Comparison of ENCODE assay signal across 28 mouse cellular contexts in genomic region chr1:45679964-45680709, GRCm38 (mm10).
A peak's percentile ranks its signal among the peaks of the same experiment; 100 is the strongest.
DNase-seq lines count a peak whose midpoint lies in the region; ATAC-seq and TF ChIP-seq lines count a peak whose summit lies in the region.
"Had no signal": no experiment of that assay in that cellular context is flagged by ENCODE, and none has a peak within 500 bp of the region (broad histone marks: within the 10 kb centered on the region; RNA-seq: fewer than 3 reads in every experiment).

No protein-coding gene starts in this region.

- no peaks in the 10 kb centered on the region for H3K4me1 ChIP-seq in embryonic facial prominence, embryonic 14.5 days (ENCODE audit: control insufficient read depth, insufficient read depth, low read length)
- peaks cover 7% of the 10 kb centered on the region for H3K4me1 ChIP-seq in embryonic facial prominence, embryonic 10.5 days
- H3K4me1 ChIP-seq in kidney, postnatal 0 days (replicated peaks; ENCODE audit: insufficient read depth, low read length) = no peaks in the 10 kb centered on the region
- H3K4me1 ChIP-seq in embryonic facial prominence, embryonic 15.5 days = 0 out of 2 replicates have a peak, but pooled peaks cover 3% of the 10 kb centered on the region
- no peaks in the 10 kb centered on the region for H3K4me1 ChIP-seq in limb, embryonic 15.5 days
- no peaks in the 10 kb centered on the region for H3K4me1 ChIP-seq in hindbrain, postnatal 0 days (ENCODE audit: insufficient read depth, low read length)
- H3K4me1 ChIP-seq: forebrain, embryonic 10.5 days; hindbrain, embryonic 12.5 days; liver, embryonic 13.5 days had no signal

- H3K36me3 ChIP-seq in embryonic facial prominence, embryonic 14.5 days (ENCODE audit: control insufficient read depth, insufficient read depth, low read length) = no peaks in the 10 kb centered on the region
- no peaks in the 10 kb centered on the region for H3K36me3 ChIP-seq in embryonic facial prominence, embryonic 10.5 days (replicated peaks)
- no peaks in the 10 kb centered on the region for H3K36me3 ChIP-seq in kidney, postnatal 0 days (ENCODE audit: insufficient read depth, low read length)
- no peaks in the 10 kb centered on the region for H3K36me3 ChIP-seq in embryonic facial prominence, embryonic 15.5 days
- H3K36me3 ChIP-seq in limb, embryonic 15.5 days = no peaks in the 10 kb centered on the region
- H3K36me3 ChIP-seq in hindbrain, postnatal 0 days (ENCODE audit: insufficient read depth, low read length) = no peaks in the 10 kb centered on the region
- H3K36me3 ChIP-seq: forebrain, embryonic 10.5 days; G1E; hindbrain, embryonic 12.5 days; limb, embryonic 12.5 days; liver, embryonic 13.5 days had no signal

- TF ChIP-seq CTCF in kidney, postnatal 0 days (IDR thresholded peaks at IDR 0.05; ENCODE audit: low read depth) = no peak
- TF ChIP-seq CTCF in hindbrain, postnatal 0 days (IDR thresholded peaks at IDR 0.05; ENCODE audit: low read depth) = no peak

- no peaks in the 10 kb centered on the region for H3K9me3 ChIP-seq in embryonic facial prominence, embryonic 14.5 days (ENCODE audit: control insufficient read depth, low read length)
- H3K9me3 ChIP-seq in embryonic facial prominence, embryonic 10.5 days = no peaks in the 10 kb centered on the region
- no peaks in the 10 kb centered on the region for H3K9me3 ChIP-seq in kidney, postnatal 0 days (replicated peaks; ENCODE audit: low read length)
- H3K9me3 ChIP-seq in embryonic facial prominence, embryonic 15.5 days (replicated peaks) = no peaks in the 10 kb centered on the region
- no peaks in the 10 kb centered on the region for H3K9me3 ChIP-seq in limb, embryonic 15.5 days
- no peaks in the 10 kb centered on the region for H3K9me3 ChIP-seq in hindbrain, postnatal 0 days (ENCODE audit: low read length)
- H3K9me3 ChIP-seq: forebrain, embryonic 10.5 days; G1E; hindbrain, embryonic 12.5 days; limb, embryonic 12.5 days; liver, embryonic 13.5 days had no signal

- DNase-seq in embryonic facial prominence, embryonic 14.5 days (ENCODE audit: low spot score) = peak; percentile 63
- DNase-seq in embryonic facial prominence, embryonic 10.5 days (ENCODE audit: low spot score) = no peak
- DNase-seq in kidney, postnatal 0 days (ENCODE audit: low spot score) = peak; percentile 75
- DNase-seq in kidney, adult 11 months = no peak
- no peak for DNase-seq in hindbrain, postnatal 0 days (ENCODE audit: low spot score)
- no peak for DNase-seq in adrenal gland, postnatal 4 days (ENCODE audit: low spot score in 2 of 2)
- DNase-seq: adrenal gland, postnatal 10 days; cerebellum, adult 11-12 months; cerebellum, adult 9-11 months; gastrocnemius, adult 2 months; gastrocnemius, postnatal 36 days; heart, adult 18-20 months; heart, postnatal 36 days; kidney, adult 8-10 months; liver, embryonic 13.5 days; lung, postnatal 10 days; midbrain, embryonic 14.5 days; right cerebral cortex, postnatal 14 days; thymus, adult 2 months; thymus, postnatal 36 days had no signal

- no peak overlapping the region for H3K4me2 ChIP-seq in embryonic facial prominence, embryonic 14.5 days (ENCODE audit: low read depth, low read length)
- H3K4me2 ChIP-seq in kidney, postnatal 0 days (ENCODE audit: low read length) = no peak overlapping the region
- no peak overlapping the region for H3K4me2 ChIP-seq in embryonic facial prominence, embryonic 15.5 days (replicated peaks)
- H3K4me2 ChIP-seq in limb, embryonic 15.5 days = no peak overlapping the region
- no peak overlapping the region for H3K4me2 ChIP-seq in hindbrain, postnatal 0 days (ENCODE audit: low read depth, low read length)
- H3K4me2 ChIP-seq: heart, embryonic 11.5 days; hindbrain, embryonic 12.5 days; limb, embryonic 12.5 days; liver, embryonic 13.5 days had no signal

- no peak overlapping the region for H3K4me3 ChIP-seq in embryonic facial prominence, embryonic 14.5 days (ENCODE audit: low read depth, low read length)
- H3K4me3 ChIP-seq in embryonic facial prominence, embryonic 10.5 days = no peak overlapping the region
- no peak overlapping the region for H3K4me3 ChIP-seq in kidney, postnatal 0 days (replicated peaks; ENCODE audit: low read depth, low read length)
- no peak overlapping the region for H3K4me3 ChIP-seq in embryonic facial prominence, embryonic 15.5 days (replicated peaks)
- H3K4me3 ChIP-seq in limb, embryonic 15.5 days = no peak overlapping the region
- no peak overlapping the region for H3K4me3 ChIP-seq in hindbrain, postnatal 0 days (ENCODE audit: low read length)
- H3K4me3 ChIP-seq: forebrain, embryonic 10.5 days; gastrocnemius, adult 2 months; hindbrain, embryonic 12.5 days; limb, embryonic 12.5 days; liver, embryonic 13.5 days had no signal

- 59% methylated on average over 8 of the region's 8 CpGs for WGBS in embryonic facial prominence, embryonic 14.5 days
- 88% methylated on average over 8 of the region's 8 CpGs for WGBS in embryonic facial prominence, embryonic 10.5 days
- WGBS in kidney, postnatal 0 days = 38% methylated on average over 8 of the region's 8 CpGs
- WGBS in embryonic facial prominence, embryonic 15.5 days = 57% methylated on average over 8 of the region's 8 CpGs
- 51% methylated on average over 8 of the region's 8 CpGs for WGBS in limb, embryonic 15.5 days
- 86% methylated on average over 8 of the region's 8 CpGs for WGBS in hindbrain, postnatal 0 days

- no peak overlapping the region for H3K9ac ChIP-seq in embryonic facial prominence, embryonic 14.5 days (ENCODE audit: low read depth, low read length)
- no peak overlapping the region for H3K9ac ChIP-seq in kidney, postnatal 0 days (ENCODE audit: low read depth, low read length)
- no peak overlapping the region for H3K9ac ChIP-seq in embryonic facial prominence, embryonic 15.5 days
- H3K9ac ChIP-seq in limb, embryonic 15.5 days = no peak overlapping the region
- no peak overlapping the region for H3K9ac ChIP-seq in hindbrain, postnatal 0 days (replicated peaks; ENCODE audit: low read length)
- H3K9ac ChIP-seq: hindbrain, embryonic 12.5 days; limb, embryonic 12.5 days; liver, embryonic 13.5 days had no signal

- no peaks in the 10 kb centered on the region for H3K27me3 ChIP-seq in embryonic facial prominence, embryonic 14.5 days (replicated peaks; ENCODE audit: control insufficient read depth, insufficient read depth, low read length)
- H3K27me3 ChIP-seq in embryonic facial prominence, embryonic 10.5 days (replicated peaks; ENCODE audit: low read depth, poor library complexity, severe bottlenecking) = no peaks in the 10 kb centered on the region
- no peaks in the 10 kb centered on the region for H3K27me3 ChIP-seq in kidney, postnatal 0 days (ENCODE audit: insufficient read depth, low read length)
- H3K27me3 ChIP-seq in embryonic facial prominence, embryonic 15.5 days = no peaks in the 10 kb centered on the region
- no peaks in the 10 kb centered on the region for H3K27me3 ChIP-seq in limb, embryonic 15.5 days
- H3K27me3 ChIP-seq in hindbrain, postnatal 0 days (ENCODE audit: insufficient read depth, low read length) = no peaks in the 10 kb centered on the region
- H3K27me3 ChIP-seq: hindbrain, embryonic 12.5 days; limb, embryonic 12.5 days; liver, embryonic 13.5 days had no signal

- ATAC-seq in embryonic facial prominence, embryonic 14.5 days (ENCODE audit: low read depth) = peak; percentile 15; the same call in 1 of the 2 replicates
- no peak; the same call in 1 of the 2 replicates for ATAC-seq in kidney, postnatal 0 days (replicated peaks; ENCODE audit: low FRiP score, low read depth)
- ATAC-seq in embryonic facial prominence, embryonic 15.5 days (ENCODE audit: insufficient number of reproducible peaks, low FRiP score, low TSS enrichment, low read depth) = no peak
- ATAC-seq in limb, embryonic 15.5 days (ENCODE audit: insufficient number of reproducible peaks, low FRiP score, low TSS enrichment, low read depth) = peak; percentile 70
- no peak for ATAC-seq in hindbrain, postnatal 0 days
- ATAC-seq: forebrain, embryonic 16.5 days had no signal

- no peak overlapping the region; the same call in 1 of the 2 replicates for H3K27ac ChIP-seq in embryonic facial prominence, embryonic 14.5 days (replicated peaks; ENCODE audit: low read depth, low read length)
- H3K27ac ChIP-seq in embryonic facial prominence, embryonic 10.5 days (replicated peaks) = no peak overlapping the region
- no peak overlapping the region for H3K27ac ChIP-seq in kidney, postnatal 0 days
- H3K27ac ChIP-seq in embryonic facial prominence, embryonic 15.5 days (replicated peaks) = 0 out of 2 replicates have a peak overlapping the region, but pooled peaks have one; percentile 22
- H3K27ac ChIP-seq in limb, embryonic 15.5 days = peak overlapping the region; percentile 78
- no peak overlapping the region for H3K27ac ChIP-seq in hindbrain, postnatal 0 days
- H3K27ac ChIP-seq: forebrain, embryonic 10.5 days; gastrocnemius, adult 2 months; hindbrain, embryonic 12.5 days; limb, embryonic 12.5 days; liver, embryonic 13.5 days had no signal

Comparison
In these comparisons a context has a peak if more than half of its experiments do, and no peak if none do; other contexts are left out.
1. ATAC-seq: peak in embryonic facial prominence, embryonic 14.5 days (single experiment) and limb, embryonic 15.5 days (single experiment); none in kidney, postnatal 0 days (single experiment), embryonic facial prominence, embryonic 15.5 days (single experiment) and hindbrain, postnatal 0 days (single experiment).
2. DNase-seq: peak in embryonic facial prominence, embryonic 14.5 days (single experiment) and kidney, postnatal 0 days (single experiment); none in embryonic facial prominence, embryonic 10.5 days (single experiment), kidney, adult 11 months (single experiment), hindbrain, postnatal 0 days (single experiment) and adrenal gland, postnatal 4 days (0 of 2).
3. H3K27ac ChIP-seq: peak in embryonic facial prominence, embryonic 15.5 days (single experiment) and limb, embryonic 15.5 days (single experiment); none in embryonic facial prominence, embryonic 14.5 days (single experiment), embryonic facial prominence, embryonic 10.5 days (single experiment), kidney, postnatal 0 days (single experiment) and hindbrain, postnatal 0 days (single experiment).